Mouse (Mus musculus) left cerebral cortex, adult 8-10 months (tissue): ENCODE data around the gene Gm6890. TPM values are rescaled to one million over a fixed set of nuclear protein-coding genes. Genes with fewer than 3 reads are reported as not detected.
"Not testable (repeated sequence)": the region's sequence is repeated elsewhere in the genome, so short reads cannot be mapped to it uniquely, and the experiment has no call there.

Source experiments
- DNase-seq, 2 experiments: peaks; one replicate each; pipeline ENCODE4 v3.0.0; 2022; ENCODE audit warnings: low spot score in 2 of 2
- total RNA-seq, 4 experiments: library from RNA; stranded (reverse); gene quantifications; 2 replicates each; pipeline ENCODE4 v1.2.4; 2022

Gene Gm6890
- total RNA-seq: not detected

DNA sequence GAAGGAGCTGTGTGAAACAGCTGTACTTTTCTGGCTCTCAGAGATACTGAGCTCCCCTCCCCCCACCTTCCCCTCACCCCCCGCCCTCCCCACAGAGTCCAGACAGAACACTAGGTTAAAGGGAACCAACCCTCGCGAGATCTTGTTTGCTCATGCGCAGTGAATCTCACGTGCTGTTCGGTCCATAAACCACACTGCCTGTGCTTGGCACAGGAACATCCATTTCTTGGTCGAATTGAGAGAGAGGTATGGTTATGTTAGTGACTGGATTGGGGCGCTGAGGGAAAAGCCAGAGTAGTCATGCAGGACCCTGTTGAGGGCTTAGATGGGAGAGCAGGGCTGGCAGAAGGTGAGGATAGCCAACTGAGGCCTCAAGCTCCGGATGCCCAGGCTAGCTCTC lies at the start of gene Gm6890:
Gene Gm6890 (plus strand): TSS at position 301 of the 400 bp plus-strand sequence.
- DNase-seq: not testable (repeated sequence)

DNA sequence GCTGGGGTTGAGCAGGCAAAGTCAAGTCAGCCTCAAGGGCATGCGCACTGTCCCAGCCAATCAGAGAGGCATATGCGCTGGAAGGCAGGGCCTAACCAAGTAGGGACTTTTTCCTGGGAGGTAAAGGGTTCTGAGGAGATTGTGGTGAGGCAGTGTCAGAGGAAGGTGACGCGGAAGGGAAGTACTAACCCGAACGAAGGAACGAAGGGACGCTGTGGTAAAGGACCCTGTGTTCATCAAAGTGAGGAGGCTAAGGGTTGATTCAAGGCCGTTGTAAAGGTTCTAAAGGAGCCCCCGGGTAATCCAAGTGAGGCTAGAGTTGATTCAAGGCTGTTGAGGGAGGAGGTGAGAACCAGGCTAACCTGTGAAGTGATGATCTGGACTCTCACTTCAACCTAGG lies 14.5 kb upstream of the Gm6890 start:
- not testable (repeated sequence) for DNase-seq

DNA sequence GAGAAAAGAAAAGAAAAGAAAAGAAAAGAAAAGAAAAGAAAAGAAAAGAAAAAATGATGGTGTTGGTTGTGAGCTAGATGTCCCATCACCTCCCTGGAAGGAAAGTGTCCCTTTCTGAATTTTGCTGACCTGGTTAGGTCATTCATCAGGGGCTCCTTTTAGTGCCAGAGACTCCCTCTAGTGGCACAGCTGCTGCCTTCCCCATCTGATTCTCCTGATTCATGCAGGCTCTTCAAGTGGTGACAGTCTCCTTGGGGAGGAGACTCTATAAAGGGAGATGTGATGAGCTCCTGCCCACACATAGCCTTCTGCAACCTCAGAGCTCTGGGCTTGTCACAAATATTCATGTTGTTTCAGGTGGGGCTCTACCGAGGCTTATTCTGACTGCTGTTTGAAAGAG lies 30.0 kb downstream of the Gm6890 start:
- DNase-seq: not testable (repeated sequence)

Other genes with a start within 250 kb of the Gm6890 start
- not detected for gene Olfr1326-ps1, start 166.0 kb upstream of the Gm6890 start, total RNA-seq
- gene Olfr1325, start 148.2 kb upstream of the Gm6890 start, total RNA-seq: not detected
- under 1 TPM in 2 of 4 experiments, not detected in 2; 0.23 to 0.41 TPM for gene Gm5640, start 95.3 kb upstream of the Gm6890 start, total RNA-seq
- under 1 TPM in 1 of 4 experiments, not detected in 3; 0.15 TPM for gene Gm5936, start 96.3 kb downstream of the Gm6890 start, total RNA-seq